Mouse (Mus musculus): ENCODE measurements around the gene Pole4.

GRCm38 (mm10) chr6:82575445-82575844 lies 129.7 kb downstream of the Pole4 start:
- TF ChIP-seq MAX (IDR thresholded peaks at IDR 0.05; ENCODE audit: low read length) (no peak), CTCF (conservative IDR thresholded peaks at IDR 0.05 in 1 of 2, IDR thresholded peaks at IDR 0.05 in 1 of 2; ENCODE audit: low read depth in 2 of 2, low read length in 2 of 2) (no peak), POLR2A (IDR thresholded peaks at IDR 0.05; ENCODE audit: low read depth, low read length) (no peak), E2F4 (IDR thresholded peaks at IDR 0.05; ENCODE audit: insufficient replicate concordance, low read depth, low read length) (no peak), EP300 (IDR thresholded peaks at IDR 0.05; ENCODE audit: low read length) (no peak), ZC3H11A (IDR thresholded peaks at IDR 0.05; ENCODE audit: low read depth, low read length) (no peak)
